Mouse (Mus musculus) forebrain, embryonic 12.5 days (tissue): ENCODE results near the gene Myl7. TPM values are rescaled to one million over a fixed set of nuclear protein-coding genes. Genes with fewer than 3 reads are reported as not detected.
"Not testable (repeated sequence)": the region's sequence is repeated elsewhere in the genome, so short reads cannot be mapped to it uniquely, and the experiment has no call there.

ENCODE experiments used
- ATAC-seq: fragments of 200-750 bp; cut with Nextera tagmentation; 2 replicates; pipeline ENCODE4 v1.8.0; 2017; ENCODE audit warnings: moderate TSS enrichment; ENCODE audit not compliant: low FRiP score
- H3K27ac ChIP-seq: fragments of 300-500 bp; sonication (generic); 2 replicates; pipeline ENCODE4 v1.5.1; 2016; ENCODE audit warnings: mild to moderate bottlenecking
- H3K27me3 ChIP-seq: fragments of 300-500 bp; sonication (generic); 2 replicates; pipeline ENCODE4 v1.6.1; 2016; ENCODE audit warnings: mild to moderate bottlenecking
- H3K36me3 ChIP-seq: fragments of 300-500 bp; sonication (generic); replicated peaks from 2 replicates; pipeline ENCODE4 v1.6.1; 2016; ENCODE audit warnings: mild to moderate bottlenecking
- H3K4me1 ChIP-seq: fragments of 300-500 bp; sonication (generic); 2 replicates; pipeline ENCODE4 v1.6.1; 2016
- H3K4me2 ChIP-seq: fragments of 300-500 bp; sonication (generic); 2 replicates; pipeline ENCODE4 v1.6.1; 2016; ENCODE audit warnings: mild to moderate bottlenecking, moderate library complexity
- H3K4me3 ChIP-seq: fragments of 300-500 bp; sonication (generic); replicated peaks from 2 replicates; pipeline ENCODE4 v1.5.1; 2016; ENCODE audit warnings: mild to moderate bottlenecking
- H3K9ac ChIP-seq: fragments of 300-500 bp; sonication (generic); 2 replicates; pipeline ENCODE4 v1.6.1; 2016; ENCODE audit warnings: mild to moderate bottlenecking
- H3K9me3 ChIP-seq: fragments of 300-500 bp; sonication (generic); 2 replicates; pipeline ENCODE4 v1.6.1; 2016
- WGBS: fragments of 180-500 bp; shearing (Covaris S2); methylation state at CpG from one replicate; pipeline ENCODE4 v1.1.7; 2016; 5-methylcytosine and 5-hydroxymethylcytosine counted together
- polyA plus RNA-seq: library from polyadenylated mRNA; unstranded; fragments of >200 nt; fragmentation: Nextera tagmentation; extraction: Ambion mirVana; gene quantifications from 2 replicates; pipeline ENCODE4 v1.2.1, GENCODE M21; 2016

Gene Myl7
- polyA plus RNA-seq, 1 experiment from 2014 or later: 2.0 TPM

- H3K27ac ChIP-seq: peak overlapping the region; percentile 46; the same call in 1 of the 2 replicates
Observed at GRCm38 (mm10) chr11:5901950-5902349, 3.4 kb upstream of the Myl7 start.

GRCm38 (mm10) chr11:5901320-5901719, 2.7 kb upstream of the Myl7 start:
- Histone ChIP-seq H3K27me3 (peaks cover 56% of the 10 kb centered on the region), H3K4me1 (peaks cover 31% of the 10 kb centered on the region), H3K27ac (peak overlapping the region; percentile 21; the same call in 1 of the 2 replicates), H3K9ac (peak overlapping the region; percentile 63), H3K4me3 (peak overlapping the region; percentile 41), H3K36me3 (no peaks in the 10 kb centered on the region), H3K4me2 (peak overlapping the region; percentile 75), H3K9me3 (no peaks in the 10 kb centered on the region)
- ATAC-seq: no peak
- 11% methylated on average over 3 of the region's 3 CpGs for WGBS

More at GRCm38 (mm10) chr11:5901950-5902349, 3.4 kb upstream of the Myl7 start:
- WGBS: under 1% methylated on average over 32 of the region's 32 CpGs
- Histone ChIP-seq H3K36me3 (no peaks in the 10 kb centered on the region), H3K9me3 (no peaks in the 10 kb centered on the region), H3K27me3 (peaks cover 50% of the 10 kb centered on the region), H3K4me1 (peaks cover 31% of the 10 kb centered on the region), H3K9ac (peak overlapping the region; percentile 63), H3K4me2 (peak overlapping the region; percentile 75), H3K4me3 (peak overlapping the region; percentile 41)
- ATAC-seq: peak; percentile 79

- Histone ChIP-seq H3K9ac (no peak overlapping the region), H3K27ac (no peak overlapping the region), H3K36me3 (no peaks in the 10 kb centered on the region), H3K27me3 (peaks cover 58% of the 10 kb centered on the region), H3K4me3 (no peak overlapping the region), H3K9me3 (no peaks in the 10 kb centered on the region), H3K4me2 (no peak overlapping the region), H3K4me1 (peaks cover 31% of the 10 kb centered on the region)
- WGBS: 94% methylated on average over 10 of the region's 10 CpGs
- ATAC-seq: no peak
Observed at GRCm38 (mm10) chr11:5899286-5899685, 704 bp upstream of the Myl7 start.

GRCm38 (mm10) chr11:5897839-5898238, 743 bp downstream of the Myl7 start:
- Histone ChIP-seq H3K27ac (no peak overlapping the region), H3K36me3 (no peaks in the 10 kb centered on the region), H3K4me1 (peaks cover 30% of the 10 kb centered on the region), H3K4me3 (no peak overlapping the region), H3K4me2 (no peak overlapping the region), H3K9me3 (no peaks in the 10 kb centered on the region), H3K27me3 (peaks cover 52% of the 10 kb centered on the region), H3K9ac (no peak overlapping the region)
- no peak for ATAC-seq
- 15% methylated on average over 10 of the region's 10 CpGs for WGBS

GRCm38 (mm10) chr11:5897230-5897629, 1.4 kb downstream of the Myl7 start:
- Histone ChIP-seq H3K4me1 (peaks cover 27% of the 10 kb centered on the region), H3K9ac (no peak overlapping the region), H3K4me3 (no peak overlapping the region), H3K9me3 (no peaks in the 10 kb centered on the region), H3K4me2 (peak overlapping the region; percentile 8; the same call in 1 of the 2 replicates), H3K27me3 (peaks cover 47% of the 10 kb centered on the region), H3K27ac (no peak overlapping the region), H3K36me3 (no peaks in the 10 kb centered on the region)
- 15% methylated on average over 16 of the region's 16 CpGs for WGBS
- no peak for ATAC-seq

GRCm38 (mm10) chr11:5893807-5894206, 4.8 kb downstream of the Myl7 start:
- Histone ChIP-seq H3K4me2 (no peak overlapping the region), H3K9me3 (no peaks in the 10 kb centered on the region), H3K4me1 (peaks cover 16% of the 10 kb centered on the region), H3K36me3 (no peaks in the 10 kb centered on the region), H3K27ac (no peak overlapping the region), H3K9ac (no peak overlapping the region), H3K4me3 (no peak overlapping the region), H3K27me3 (peaks cover 27% of the 10 kb centered on the region)
- no peak for ATAC-seq
- 69% methylated on average over 6 of the region's 6 CpGs for WGBS

- WGBS: 58% methylated on average over 4 of the region's 4 CpGs
- peaks cover 18% of the 10 kb centered on the region for H3K27me3 ChIP-seq
- H3K4me2 ChIP-seq: no peak overlapping the region
- H3K4me1 ChIP-seq: peaks cover 14% of the 10 kb centered on the region
- no peak for ATAC-seq
- H3K36me3 ChIP-seq: no peaks in the 10 kb centered on the region
- H3K27ac ChIP-seq: peak overlapping the region; percentile 42; the same call in 1 of the 2 replicates
- no peak overlapping the region for H3K9ac ChIP-seq
- H3K4me3 ChIP-seq: no peak overlapping the region
- no peaks in the 10 kb centered on the region for H3K9me3 ChIP-seq
Observed at GRCm38 (mm10) chr11:5892810-5893368, 5.7 kb downstream of the Myl7 start.

GRCm38 (mm10) chr11:5892151-5892591, 6.4 kb downstream of the Myl7 start:
- H3K27ac ChIP-seq: peak overlapping the region; percentile 42; the same call in 1 of the 2 replicates
- H3K36me3 ChIP-seq: no peaks in the 10 kb centered on the region
- H3K4me1 ChIP-seq: peaks cover 12% of the 10 kb centered on the region
- no peak overlapping the region for H3K9ac ChIP-seq
- H3K9me3 ChIP-seq: no peaks in the 10 kb centered on the region
- H3K4me3 ChIP-seq: no peak overlapping the region
- no peak overlapping the region for H3K4me2 ChIP-seq
- peaks cover 11% of the 10 kb centered on the region for H3K27me3 ChIP-seq
- 74% methylated on average over 8 of the region's 8 CpGs for WGBS
- no peak for ATAC-seq

- H3K4me3 ChIP-seq, H3K4me2 ChIP-seq, H3K9me3 ChIP-seq, H3K27me3 ChIP-seq, H3K27ac ChIP-seq, H3K9ac ChIP-seq, H3K36me3 ChIP-seq, ATAC-seq: not testable (repeated sequence)
- 76% methylated on average over 5 of the region's 5 CpGs for WGBS
- peaks cover 22% of the 10 kb centered on the region for H3K4me1 ChIP-seq
Observed at GRCm38 (mm10) chr11:5888563-5888962, 10.0 kb downstream of the Myl7 start.

- Histone ChIP-seq H3K9me3 (no peaks in the 10 kb centered on the region), H3K4me3 (no peak overlapping the region), H3K4me1 (peaks cover 20% of the 10 kb centered on the region), H3K9ac (peak overlapping the region; percentile 1; the same call in 1 of the 2 replicates), H3K27ac (peak overlapping the region; percentile 56; the same call in 1 of the 2 replicates), H3K27me3 (no peaks in the 10 kb centered on the region), H3K4me2 (no peak overlapping the region), H3K36me3 (no peaks in the 10 kb centered on the region)
- no peak for ATAC-seq
- WGBS: 9% methylated on average over 5 of the region's 5 CpGs
Observed at GRCm38 (mm10) chr11:5887250-5887649, 11.3 kb downstream of the Myl7 start.

GRCm38 (mm10) chr11:5886187-5886586, 12.4 kb downstream of the Myl7 start:
- ATAC-seq: no peak
- Histone ChIP-seq H3K4me1 (peaks cover 16% of the 10 kb centered on the region), H3K27ac (no peak overlapping the region), H3K9ac (no peak overlapping the region), H3K4me2 (no peak overlapping the region), H3K27me3 (no peaks in the 10 kb centered on the region), H3K9me3 (no peaks in the 10 kb centered on the region), H3K36me3 (no peaks in the 10 kb centered on the region), H3K4me3 (no peak overlapping the region)
- 17% methylated on average over 9 of the region's 9 CpGs for WGBS

- Histone ChIP-seq H3K36me3 (no peaks in the 10 kb centered on the region), H3K4me2 (no peak overlapping the region), H3K4me1 (peaks cover 23% of the 10 kb centered on the region), H3K9ac (no peak overlapping the region), H3K27ac (no peak overlapping the region), H3K9me3 (no peaks in the 10 kb centered on the region), H3K27me3 (no peaks in the 10 kb centered on the region), H3K4me3 (no peak overlapping the region)
- 84% methylated on average over 8 of the region's 8 CpGs for whole genome bisulfite sequencing
- ATAC-seq: no peak
Observed at GRCm38 (mm10) chr11:5882518-5882917, 16.1 kb downstream of the Myl7 start.

- Histone ChIP-seq H3K36me3 (peaks cover 16% of the 10 kb centered on the region), H3K27ac (no peak overlapping the region), H3K9ac (no peak overlapping the region), H3K4me2 (no peak overlapping the region), H3K4me1 (peaks cover 26% of the 10 kb centered on the region), H3K4me3 (no peak overlapping the region), H3K27me3 (no peaks in the 10 kb centered on the region), H3K9me3 (no peaks in the 10 kb centered on the region)
- no peak for ATAC-seq
- WGBS: 52% methylated on average over 5 of the region's 5 CpGs
Observed at GRCm38 (mm10) chr11:5879905-5880304, 18.7 kb downstream of the Myl7 start.
